Mouse (Mus musculus) adrenal gland, postnatal 25 days (tissue): ENCODE data around the gene Ccl3. TPM values are rescaled to one million over a fixed set of nuclear protein-coding genes. Genes with fewer than 3 reads are reported as not detected.

Source experiments
- DNase-seq: peaks from one replicate; pipeline ENCODE4 v3.0.0; 2021; ENCODE audit warnings: mixed read lengths
- long read RNA-seq: library from polyadenylated mRNA; stranded (forward); transcript quantifications from one replicate; pipeline ENCODE4 v2.0.0, GENCODE M21; 2021
- total RNA-seq: library from RNA; stranded (reverse); gene quantifications from 2 replicates; pipeline ENCODE4 v1.2.3, GENCODE M21; 2021

Ccl3 gene
- total RNA-seq: 0.43 TPM in 1 of 2 replicates, not detected in the other
- long read RNA-seq: 0 reads

GRCm38 (mm10) chr11:83649305-83649841, at the start of gene Ccl3:
Ccl3 (minus strand) TSS chr11:83649355.
- no peak for DNase-seq

- DNase-seq: no peak
Measured at GRCm38 (mm10) chr11:83692008-83692407, 42.9 kb upstream of the Ccl3 start.

- DNase-seq: no peak
Measured at GRCm38 (mm10) chr11:83689918-83690317, 40.8 kb upstream of the Ccl3 start.

- no peak for DNase-seq
Measured at GRCm38 (mm10) chr11:83675665-83676064, 26.5 kb upstream of the Ccl3 start.

- DNase-seq: no peak
Measured at GRCm38 (mm10) chr11:83671743-83672142, 22.6 kb upstream of the Ccl3 start.

- DNase-seq: no peak
Measured at GRCm38 (mm10) chr11:83663532-83663931, 14.4 kb upstream of the Ccl3 start.

- no peak for DNase-seq
Measured at GRCm38 (mm10) chr11:83662204-83662603, 13.0 kb upstream of the Ccl3 start, which contains the start of gene Ccl4. Ccl4 (plus strand) TSS chr11:83662584.

- no peak for DNase-seq
Measured at GRCm38 (mm10) chr11:83658797-83659196, 9.6 kb upstream of the Ccl3 start.

- no peak for DNase-seq
Measured at GRCm38 (mm10) chr11:83657508-83657907, 8.4 kb upstream of the Ccl3 start.

GRCm38 (mm10) chr11:83654606-83655005, 5.5 kb upstream of the Ccl3 start:
- DNase-seq: no peak

GRCm38 (mm10) chr11:83646356-83647149, 2.6 kb downstream of the Ccl3 start:
- DNase-seq: no peak

- no peak for DNase-seq
Measured at GRCm38 (mm10) chr11:83645521-83645920, 3.6 kb downstream of the Ccl3 start, which contains the start of gene Rpl9-ps1. Rpl9-ps1 (minus strand) TSS chr11:83645621.

- no peak for DNase-seq
Measured at GRCm38 (mm10) chr11:83641216-83641615, 7.9 kb downstream of the Ccl3 start.

GRCm38 (mm10) chr11:83640141-83640540, 9.0 kb downstream of the Ccl3 start:
- no peak for DNase-seq

GRCm38 (mm10) chr11:83639533-83639932, 9.6 kb downstream of the Ccl3 start:
- no peak for DNase-seq

- DNase-seq: no peak
Measured at GRCm38 (mm10) chr11:83638934-83639333, 10.2 kb downstream of the Ccl3 start.

- no peak for DNase-seq
Measured at GRCm38 (mm10) chr11:83636742-83637235, 12.4 kb downstream of the Ccl3 start.

GRCm38 (mm10) chr11:83634898-83635297, 14.3 kb downstream of the Ccl3 start:
- DNase-seq: no peak

GRCm38 (mm10) chr11:83634425-83634824, 14.7 kb downstream of the Ccl3 start:
- DNase-seq: no peak

GRCm38 (mm10) chr11:83632744-83633143, 16.4 kb downstream of the Ccl3 start:
- no peak for DNase-seq

- no peak for DNase-seq
Measured at GRCm38 (mm10) chr11:83631065-83631464, 18.1 kb downstream of the Ccl3 start.

- DNase-seq: no peak
Measured at GRCm38 (mm10) chr11:83630630-83631029, 18.5 kb downstream of the Ccl3 start.

GRCm38 (mm10) chr11:83628808-83629207, 20.3 kb downstream of the Ccl3 start:
- no peak for DNase-seq

GRCm38 (mm10) chr11:83623586-83623985, 25.6 kb downstream of the Ccl3 start:
- no peak for DNase-seq
